Mouse (Mus musculus) myocyte (in vitro differentiated cells): Measurements from ENCODE around the gene Gxylt1. TPM values are rescaled to one million over a fixed set of nuclear protein-coding genes. Genes with fewer than 3 reads are reported as not detected.
A peak's percentile ranks its signal among the peaks of the same experiment; 100 is the strongest.
"Not testable (repeated sequence)": the region's sequence is repeated elsewhere in the genome, so short reads cannot be mapped to it uniquely, and the experiment has no call there.

ENCODE experiments used
- H3K27me3 ChIP-seq: one replicate; pipeline ENCODE4 v1.6.1; 2011; ENCODE audit not compliant: control insufficient read depth, insufficient read depth, insufficient read length
- H3K36me3 ChIP-seq: one replicate; pipeline ENCODE4 v1.6.1; 2011; ENCODE audit not compliant: control insufficient read depth, insufficient read depth
- H3K4me2 ChIP-seq: one replicate; pipeline ENCODE4 v1.6.1; 2011; ENCODE audit warnings: low read depth, control low read depth
- H3K4me3 ChIP-seq: one replicate; pipeline ENCODE4 v1.5.1; 2011; ENCODE audit warnings: mild to moderate bottlenecking, control low read depth, moderate library complexity
- H3K79me2 ChIP-seq: one replicate; pipeline ENCODE4 v1.6.1; 2011; ENCODE audit not compliant: control insufficient read depth, insufficient read depth
- H3ac ChIP-seq: one replicate; pipeline ENCODE4 v1.6.1; 2011; ENCODE audit not compliant: control insufficient read depth, insufficient read length
- CEBPB ChIP-seq: IDR thresholded peaks from 2 replicates; pipeline ENCODE4 v1.6.1; 2011; ENCODE audit warnings: mild to moderate bottlenecking, moderate library complexity; ENCODE audit not compliant: poor library complexity, insufficient read depth, severe bottlenecking
- E2F4 ChIP-seq: IDR thresholded peaks from one replicate; pipeline ENCODE4 v1.6.1; 2011; ENCODE audit warnings: mild to moderate bottlenecking, control low read depth, moderate library complexity; ENCODE audit not compliant: insufficient read depth
- MAX ChIP-seq: IDR thresholded peaks from one replicate; pipeline ENCODE4 v1.6.1; 2011; ENCODE audit warnings: low read depth, mild to moderate bottlenecking, control low read depth
- MYOD1 ChIP-seq, 3 experiments: IDR thresholded peaks; one replicate each; pipeline ENCODE4 v1.6.1; 2011; ENCODE audit warnings: control low read depth in 2 of 3, low read depth in 2 of 3, mild to moderate bottlenecking in 2 of 3, moderate library complexity in 1 of 3; ENCODE audit not compliant: insufficient read length in 2 of 3, control insufficient read depth in 1 of 3
- MYOG ChIP-seq, 3 experiments: IDR thresholded peaks; one replicate each; pipeline ENCODE4 v1.6.1; 2011; ENCODE audit warnings: control low read depth in 2 of 3, low read depth in 2 of 3, mild to moderate bottlenecking in 2 of 3; ENCODE audit not compliant: insufficient read length in 2 of 3, control insufficient read depth in 1 of 3, insufficient read depth in 1 of 3
- POLR2A ChIP-seq: IDR thresholded peaks from one replicate; pipeline ENCODE4 v1.6.1; 2011; ENCODE audit warnings: low read depth, mild to moderate bottlenecking, control low read depth, moderate library complexity; ENCODE audit not compliant: insufficient read length
- POLR2AphosphoS2 ChIP-seq: IDR thresholded peaks from one replicate; pipeline ENCODE4 v1.6.1; 2011; ENCODE audit warnings: low read depth, control low read depth; ENCODE audit not compliant: insufficient read length
- REST ChIP-seq: IDR thresholded peaks from one replicate; pipeline ENCODE4 v1.6.1; 2011; ENCODE audit warnings: mild to moderate bottlenecking, control low read depth, moderate library complexity; ENCODE audit not compliant: insufficient read depth, insufficient read length
- SRF ChIP-seq: IDR thresholded peaks from one replicate; pipeline ENCODE4 v1.6.1; 2011; ENCODE audit warnings: low read depth; ENCODE audit not compliant: control insufficient read depth, insufficient read length
- TCF12 ChIP-seq: IDR thresholded peaks from one replicate; pipeline ENCODE4 v1.6.1; 2011; ENCODE audit warnings: mild to moderate bottlenecking, control low read depth; ENCODE audit not compliant: poor library complexity, insufficient read depth, severe bottlenecking
- TCF3 ChIP-seq: IDR thresholded peaks from one replicate; pipeline ENCODE4 v1.6.1; 2011; ENCODE audit warnings: low read depth, control low read depth; ENCODE audit not compliant: insufficient read length
- USF1 ChIP-seq: IDR thresholded peaks from one replicate; pipeline ENCODE4 v1.6.1; 2011; ENCODE audit warnings: low read depth, mild to moderate bottlenecking, control low read depth, moderate library complexity
- polyA plus RNA-seq: library from polyadenylated mRNA; unstranded; fragments of >200 nt; fragmentation: generic; extraction: Trizol; gene quantifications from one replicate; pipeline ENCODE4 v1.2.1, GENCODE M21; 2012; ENCODE audit warnings: missing spikeins

Gene Gxylt1
- polyA plus RNA-seq = 3.6 TPM

GRCm38 (mm10) chr15:93274679-93275583 is at the start of gene Gxylt1:
Gene Gxylt1 (minus strand): TSS chr15:93275179.
- H3K27me3 ChIP-seq = no peaks in the 10 kb centered on the region
- no peaks in the 10 kb centered on the region for H3K36me3 ChIP-seq
- TF ChIP-seq CEBPB (no peak), MYOG (IDR thresholded peaks at IDR 0.05; ENCODE audit: control insufficient read depth in 1 of 3, insufficient read depth in 1 of 3, insufficient read length in 2 of 3, low read depth in 2 of 3) (no peak), MAX (no peak), SRF (peak; percentile 76), POLR2AphosphoS2 (peak; percentile 94), TCF3 (no peak), MYOD1 (IDR thresholded peaks at IDR 0.05; ENCODE audit: control insufficient read depth in 1 of 3, insufficient read length in 2 of 3, low read depth in 2 of 3) (peak in 1 of 3 experiments; percentile 51), TCF12 (no peak), USF1 (no peak), E2F4 (no peak), REST (no peak), POLR2A (peak; percentile 97)
- peak within 1 kb of the TSS; percentile 82 for H3ac ChIP-seq
- peak within 1 kb of the TSS; percentile 66 for H3K4me3 ChIP-seq
- H3K79me2 ChIP-seq = peaks cover 48% of the 10 kb centered on the region
- H3K4me2 ChIP-seq = peak within 1 kb of the TSS; percentile 96

- TF ChIP-seq TCF12 (no peak), MYOG (IDR thresholded peaks at IDR 0.05; ENCODE audit: control insufficient read depth in 1 of 3, insufficient read depth in 1 of 3, insufficient read length in 2 of 3, low read depth in 2 of 3) (no peak), POLR2AphosphoS2 (no peak), E2F4 (no peak), MYOD1 (IDR thresholded peaks at IDR 0.05; ENCODE audit: control insufficient read depth in 1 of 3, insufficient read length in 2 of 3, low read depth in 2 of 3) (no peak), REST (no peak), POLR2A (no peak), SRF (no peak), TCF3 (no peak), CEBPB (no peak), MAX (no peak), USF1 (no peak)
- Histone ChIP-seq H3K36me3 (no peaks in the 10 kb centered on the region), H3K4me3 (no peak overlapping the region), H3K79me2 (peaks cover 79% of the 10 kb centered on the region), H3K4me2 (no peak overlapping the region), H3ac (no peak overlapping the region), H3K27me3 (no peaks in the 10 kb centered on the region)
Measured at GRCm38 (mm10) chr15:93318781-93319180, 43.8 kb upstream of the Gxylt1 start.

GRCm38 (mm10) chr15:93310304-93310703 is 35.3 kb upstream of the Gxylt1 start:
- not testable (repeated sequence) for H3K36me3 ChIP-seq, H3ac ChIP-seq, H3K4me3 ChIP-seq, H3K4me2 ChIP-seq, H3K27me3 ChIP-seq
- H3K79me2 ChIP-seq = peaks cover 56% of the 10 kb centered on the region

GRCm38 (mm10) chr15:93298197-93298596 is 23.2 kb upstream of the Gxylt1 start:
- TF ChIP-seq CEBPB (no peak), REST (no peak), TCF12 (no peak), MAX (no peak), MYOG (IDR thresholded peaks at IDR 0.05; ENCODE audit: control insufficient read depth in 1 of 3, insufficient read depth in 1 of 3, insufficient read length in 2 of 3, low read depth in 2 of 3) (no peak), POLR2AphosphoS2 (no peak), POLR2A (no peak), TCF3 (no peak), E2F4 (no peak), USF1 (no peak), MYOD1 (IDR thresholded peaks at IDR 0.05; ENCODE audit: control insufficient read depth in 1 of 3, insufficient read length in 2 of 3, low read depth in 2 of 3) (no peak), SRF (no peak)
- H3K4me3 ChIP-seq = no peak overlapping the region
- H3K36me3 ChIP-seq = no peaks in the 10 kb centered on the region

GRCm38 (mm10) chr15:93294483-93294882 is 19.5 kb upstream of the Gxylt1 start:
- Histone ChIP-seq H3K36me3 (no peaks in the 10 kb centered on the region), H3ac (no peak overlapping the region), H3K4me3 (no peak overlapping the region), H3K79me2 (peaks cover 24% of the 10 kb centered on the region), H3K27me3 (no peaks in the 10 kb centered on the region), H3K4me2 (no peak overlapping the region)
- TF ChIP-seq SRF = no peak
- TF ChIP-seq TCF12 = no peak

More at GRCm38 (mm10) chr15:93298197-93298596, 23.2 kb upstream of the Gxylt1 start:
- Histone ChIP-seq H3K79me2 (peaks cover 31% of the 10 kb centered on the region), H3K27me3 (no peaks in the 10 kb centered on the region), H3K4me2 (no peak overlapping the region), H3ac (no peak overlapping the region)
